Mouse (Mus musculus) spleen, embryonic (tissue): ENCODE data around the gene Ten1.

Source experiments
- CTCF ChIA-PET: fragments of 350-600 bp; sonication (Branson Sonifier 250); formaldehyde crosslinking; loops from one replicate; lab custom pipeline; 2022; lab: Charles Lee

Gene Ten1

DNA sequence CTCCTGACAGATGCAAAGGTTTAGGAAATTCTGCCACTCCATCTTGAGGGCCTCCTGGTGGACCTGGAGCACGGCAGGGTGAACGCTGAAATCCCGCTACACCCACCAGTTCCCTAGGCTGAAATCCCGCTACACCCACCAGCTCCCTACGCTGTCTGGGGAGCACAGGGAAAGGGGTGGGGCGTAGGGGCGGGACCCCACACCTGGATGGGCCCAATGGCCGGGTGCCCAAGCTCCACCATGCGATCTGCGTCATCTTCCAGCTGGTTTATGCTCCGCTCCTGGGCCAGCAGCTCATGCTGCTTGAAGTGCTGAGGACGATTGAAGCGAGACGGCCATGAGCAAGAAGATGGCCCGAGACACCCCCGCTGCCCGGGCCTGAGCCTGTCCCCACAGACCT, 33.8 kb downstream of the Ten1 start:
- CTCF ChIA-PET = no interaction called here

GRCm38 (mm10) chr11:116234901-116235300, 36.2 kb downstream of the Ten1 start:
- CTCF ChIA-PET = no interaction called here

DNA sequence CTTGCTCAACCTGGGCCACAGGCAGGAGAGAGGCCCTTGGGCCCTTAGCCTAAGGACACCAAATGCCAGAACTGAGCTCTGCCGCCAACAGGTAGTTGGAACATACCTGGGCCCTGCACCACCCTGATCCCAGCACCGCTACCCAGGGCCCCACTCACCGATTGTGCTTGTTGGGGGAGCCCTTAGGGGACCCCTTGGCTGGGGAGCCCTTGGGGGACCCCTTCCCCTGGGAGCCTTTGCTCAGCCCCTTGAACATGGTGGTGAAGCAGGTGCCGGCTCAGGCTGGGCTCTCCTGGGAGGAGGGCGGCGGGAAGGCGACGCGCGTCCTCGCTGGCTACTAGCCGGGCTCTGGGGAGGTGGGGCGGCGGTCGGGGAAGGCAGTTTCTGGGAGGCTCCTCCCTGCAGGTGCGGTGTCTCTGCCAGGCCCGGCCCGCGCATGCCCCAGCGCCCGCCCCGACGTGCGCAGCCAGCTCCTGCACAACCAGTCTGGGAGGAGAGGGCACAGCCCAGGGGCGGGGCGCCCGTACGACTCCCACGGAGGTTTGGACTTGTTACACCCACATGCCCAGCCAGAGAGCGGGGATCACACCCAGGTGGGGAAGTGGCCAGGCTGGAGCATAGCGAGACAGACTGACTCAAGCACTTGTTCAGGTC, 39.2 kb downstream of the Ten1 start, which contains the start of gene Evpl:
Gene Evpl, minus strand, starts transcription at position 336 of the 654 bp plus-strand sequence.
- CTCF ChIA-PET = no interaction called here

- CTCF ChIA-PET = no interaction called here
These were observed 41.1 kb downstream of the Ten1 start for GRCm38 (mm10) chr11:116239797-116240196.

DNA sequence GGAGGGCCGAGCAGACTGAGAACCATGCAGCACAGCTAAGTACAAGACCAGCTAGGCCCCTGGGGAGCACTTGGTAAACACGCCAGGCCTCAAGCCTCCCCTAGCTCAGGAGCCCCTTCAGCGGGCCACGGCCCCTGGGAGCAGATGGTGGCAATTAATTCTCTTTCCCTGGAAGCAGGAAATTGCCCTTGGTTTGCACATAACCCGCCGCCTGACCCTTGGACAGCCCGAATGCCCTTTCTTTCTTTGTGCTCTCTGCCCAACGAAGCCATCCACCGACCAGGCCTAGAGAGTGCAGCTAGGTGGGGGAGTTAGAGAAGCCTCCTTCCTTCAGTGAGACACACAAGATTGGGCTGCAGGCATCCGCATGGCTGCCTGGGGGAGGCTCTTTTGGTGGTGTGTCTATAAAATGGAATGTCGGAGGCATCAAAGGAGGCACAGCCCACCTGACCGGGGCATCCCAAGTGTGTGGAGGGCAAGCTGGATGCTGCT, 43.1 kb downstream of the Ten1 start:
- CTCF ChIA-PET = interaction anchor here (0.6 kb wide), 1 partner anchor 100 kb away, joined by 3 read pairs; no protein-coding TSS in a partner anchor

GRCm38 (mm10) chr11:116244580-116244979, 45.9 kb downstream of the Ten1 start:
- CTCF ChIA-PET = interaction anchor here (0.6 kb wide), 1 partner anchor 364 kb away, joined by 3 read pairs; no protein-coding TSS in a partner anchor

DNA sequence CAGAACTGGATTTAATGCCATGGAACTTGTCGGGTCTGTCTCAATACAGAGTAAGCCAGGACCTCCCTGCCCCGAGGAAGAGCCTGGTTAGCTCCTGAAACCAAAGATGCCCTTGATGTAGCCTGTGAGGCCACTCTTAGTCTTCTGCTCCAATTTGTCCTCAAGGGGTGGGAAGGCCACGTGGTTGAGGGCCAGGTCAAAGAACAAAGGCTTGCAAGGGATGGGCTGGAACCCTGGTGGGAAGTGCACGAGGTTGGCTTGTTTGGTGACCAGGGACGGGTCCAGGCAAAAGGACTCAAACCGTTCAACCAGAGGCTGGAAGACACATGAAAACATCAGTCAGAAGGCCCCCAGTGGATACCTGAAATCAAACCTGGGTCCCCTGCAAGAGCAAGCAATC, 47.0 kb downstream of the Ten1 start:
- CTCF ChIA-PET = no interaction called here

DNA sequence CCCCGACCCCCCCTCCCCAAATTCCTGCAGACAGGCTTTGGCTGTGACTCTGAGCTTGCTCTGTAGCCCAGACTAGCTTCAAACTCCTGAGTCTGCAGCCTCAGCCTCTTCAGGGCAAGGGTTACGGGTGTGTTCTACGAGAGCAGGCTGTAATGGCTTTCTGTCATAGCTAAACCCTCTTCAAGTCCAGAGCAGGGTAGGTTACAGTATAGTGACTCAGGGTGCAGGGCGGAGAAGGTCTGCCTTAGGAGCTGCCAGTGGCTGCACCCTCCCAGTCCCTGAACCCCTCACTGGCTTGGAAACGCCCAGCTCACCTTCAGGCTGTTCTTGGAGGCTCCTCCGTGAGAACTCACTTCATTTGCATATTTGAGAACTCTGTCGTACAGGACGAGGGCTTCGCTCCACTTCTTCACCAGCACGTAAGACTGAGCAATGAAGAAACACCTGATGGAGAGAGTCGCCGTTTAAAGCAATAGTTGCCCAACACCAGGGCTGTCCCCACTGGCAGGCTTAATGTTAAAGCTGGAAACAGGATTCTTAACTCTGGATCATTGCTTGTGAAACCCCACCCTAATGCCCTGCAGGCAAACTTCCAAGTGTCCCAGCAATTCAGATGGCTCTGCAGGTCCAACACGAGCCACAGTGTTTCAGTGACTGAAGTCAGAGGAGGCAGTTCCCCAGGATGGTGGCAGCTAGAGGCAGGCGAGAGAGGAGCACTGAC, 49.0 kb downstream of the Ten1 start:
- CTCF ChIA-PET = interaction anchor here (0.6 kb wide), 1 partner anchor 18 kb away, joined by 4 read pairs; no protein-coding TSS in a partner anchor

DNA sequence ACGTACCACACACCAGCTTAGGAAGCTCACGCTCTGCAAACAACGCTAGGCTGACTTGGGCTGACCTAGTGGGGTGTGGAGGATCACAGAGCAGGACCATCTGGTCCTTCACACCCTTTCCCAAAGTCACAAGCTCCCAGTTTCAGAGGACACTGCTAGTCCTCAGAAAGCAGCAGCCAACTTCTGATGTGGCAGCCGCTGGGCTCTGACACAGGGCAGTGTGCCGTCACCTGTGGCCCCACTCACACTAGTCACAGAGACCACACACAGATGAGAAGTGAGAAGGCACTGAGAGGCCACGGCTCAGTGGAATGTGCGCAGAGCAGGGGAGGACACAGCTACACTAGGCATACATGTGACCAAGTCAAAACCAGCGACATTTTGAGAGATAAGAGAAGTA, 52.2 kb downstream of the Ten1 start:
- CTCF ChIA-PET = interaction anchor here (0.5 kb wide), 1 partner anchor 308 kb away, joined by 5 read pairs; no protein-coding TSS in a partner anchor

DNA sequence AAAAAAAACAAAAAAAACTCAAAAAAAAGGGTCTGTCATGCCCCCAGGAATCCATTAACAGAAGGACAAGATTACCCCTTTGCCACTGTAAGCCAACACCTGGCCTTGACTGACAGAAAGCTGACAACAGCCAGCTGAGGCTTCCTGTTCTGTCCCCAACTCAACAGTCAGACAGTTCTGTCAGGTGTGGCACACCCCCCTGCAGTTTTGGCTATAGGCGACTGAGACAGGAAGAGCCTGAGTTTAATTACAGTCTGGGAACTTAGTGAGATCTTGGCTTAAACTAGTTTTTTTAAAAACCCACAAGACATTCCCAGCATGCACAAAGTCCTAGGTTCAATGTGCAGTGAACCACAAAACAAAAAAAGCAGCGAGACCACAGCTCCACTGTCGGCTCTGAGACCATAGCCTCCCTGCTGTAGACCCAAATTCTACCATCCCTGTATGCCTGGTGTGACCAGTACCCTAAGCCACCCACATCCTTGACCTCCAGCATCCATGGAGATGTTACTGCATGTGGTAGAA, 54.5 kb downstream of the Ten1 start:
- CTCF ChIA-PET = no interaction called here

DNA sequence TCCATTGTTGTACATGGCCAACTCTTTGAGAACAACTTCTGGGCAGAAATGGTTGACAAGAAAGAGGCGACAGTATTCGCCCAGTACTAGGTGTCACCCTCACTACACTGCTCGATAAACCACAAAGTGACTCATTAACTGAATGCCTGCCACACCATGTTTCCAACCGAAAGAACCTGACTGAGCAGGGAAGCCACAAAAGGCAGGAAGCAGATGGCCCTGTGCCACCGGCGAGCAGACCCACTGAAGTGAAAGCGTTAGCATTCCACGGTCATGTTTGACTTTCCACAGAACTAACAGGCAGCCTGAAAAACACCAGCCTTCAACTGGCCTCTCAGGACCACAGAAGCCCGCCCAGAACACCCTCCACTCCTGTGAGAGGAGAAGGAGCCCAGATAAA, 56.0 kb downstream of the Ten1 start:
- CTCF ChIA-PET = no interaction called here

DNA sequence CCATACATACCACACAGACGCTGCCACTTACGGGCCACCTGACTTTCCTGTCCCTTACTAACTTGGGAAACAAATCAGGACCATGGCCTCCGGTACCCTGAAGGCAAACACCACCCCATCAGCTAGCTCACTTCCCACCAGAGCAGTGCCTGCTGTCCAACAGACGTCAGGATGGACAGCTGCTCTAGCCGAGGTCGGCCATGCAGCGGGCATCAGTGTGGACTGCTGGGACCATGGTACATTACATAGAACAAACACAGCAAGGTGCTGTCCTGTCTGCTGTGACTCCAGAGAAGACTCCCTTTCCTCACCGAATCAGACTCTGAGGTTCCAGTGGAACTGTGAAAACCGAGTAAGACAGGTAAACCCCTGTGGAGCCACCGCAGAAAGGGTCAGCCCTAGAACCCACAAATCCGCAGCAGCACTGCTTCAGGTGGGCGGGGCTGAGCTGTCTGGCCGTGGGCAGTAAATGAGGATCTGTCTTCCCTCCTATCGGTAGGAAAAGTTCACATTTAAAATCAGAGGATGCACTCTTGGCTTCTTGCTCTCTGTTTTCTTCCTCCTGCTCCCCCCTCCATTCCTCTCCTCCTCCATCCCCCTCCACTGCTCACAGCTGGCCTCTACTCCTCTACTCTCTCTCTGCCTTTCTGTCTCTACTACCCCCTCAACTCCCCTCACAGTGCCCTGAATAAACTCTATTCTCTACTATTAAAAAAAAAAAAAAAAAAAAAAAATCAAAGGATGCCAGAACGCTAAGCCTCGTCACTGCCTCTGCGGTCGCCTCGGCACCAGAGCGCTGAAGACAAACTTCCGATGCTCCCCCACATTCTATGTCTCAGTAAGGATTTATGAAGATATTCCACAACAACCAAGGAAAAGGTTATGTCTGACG, 56.7 kb downstream of the Ten1 start:
- CTCF ChIA-PET = no interaction called here

DNA sequence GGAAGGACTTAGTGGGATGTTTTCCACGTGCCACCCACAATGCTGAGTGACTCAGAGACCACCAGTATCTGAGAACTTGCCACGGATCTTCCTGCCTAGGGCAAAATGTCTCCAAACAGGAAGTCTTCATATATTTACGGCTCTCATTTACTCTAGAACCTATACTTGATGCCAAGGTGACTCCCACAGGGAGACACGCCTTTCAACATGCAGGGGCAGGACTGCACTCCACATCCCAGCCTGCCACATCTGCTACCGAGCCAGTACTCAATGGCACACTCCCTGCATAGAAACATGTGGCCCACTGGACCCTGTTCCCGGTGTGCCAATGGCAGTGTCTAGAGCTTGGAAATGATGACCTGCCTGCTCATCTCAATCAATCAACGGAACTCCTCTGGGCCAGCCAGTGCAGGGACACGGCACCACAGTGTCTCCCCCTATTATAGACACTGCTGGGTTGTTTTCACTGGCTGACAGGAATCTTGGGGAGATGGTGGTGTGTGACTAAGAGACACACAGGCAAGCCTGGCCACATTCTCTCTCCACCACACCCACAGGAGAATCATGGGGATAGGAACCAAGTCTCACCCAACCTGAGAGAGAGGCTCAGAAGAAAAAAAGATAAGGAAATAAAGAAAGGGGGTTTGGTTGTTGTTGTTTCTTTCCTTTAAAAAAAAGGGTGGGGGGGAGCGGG, 57.5 kb downstream of the Ten1 start:
- CTCF ChIA-PET = no interaction called here

DNA sequence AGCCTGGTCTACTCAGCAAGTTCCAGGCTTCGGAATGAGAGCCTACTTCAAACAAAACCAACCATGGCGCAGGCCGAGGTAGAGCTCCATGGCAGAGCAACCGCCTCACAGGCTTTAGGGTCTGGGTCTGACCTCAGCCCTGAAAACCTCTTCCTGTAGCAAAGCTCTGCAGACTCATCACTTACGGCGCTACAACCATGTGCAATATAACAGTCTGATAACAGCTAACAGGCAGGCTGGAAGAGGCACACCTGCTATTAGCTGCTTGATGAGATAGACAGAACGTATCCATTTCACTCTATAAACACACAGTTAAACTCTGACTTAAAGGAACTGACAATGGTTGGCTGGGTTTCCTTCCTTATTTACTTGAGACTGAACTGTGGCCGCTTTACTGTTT, 60.8 kb downstream of the Ten1 start:
- CTCF ChIA-PET = interaction anchor here (0.9 kb wide), 1 partner anchor 46 kb away, joined by 3 read pairs; no protein-coding TSS in a partner anchor

GRCm38 (mm10) chr11:116260259-116260658, 61.6 kb downstream of the Ten1 start:
- CTCF ChIA-PET = no interaction called here
